In the genomic region with DNA sequence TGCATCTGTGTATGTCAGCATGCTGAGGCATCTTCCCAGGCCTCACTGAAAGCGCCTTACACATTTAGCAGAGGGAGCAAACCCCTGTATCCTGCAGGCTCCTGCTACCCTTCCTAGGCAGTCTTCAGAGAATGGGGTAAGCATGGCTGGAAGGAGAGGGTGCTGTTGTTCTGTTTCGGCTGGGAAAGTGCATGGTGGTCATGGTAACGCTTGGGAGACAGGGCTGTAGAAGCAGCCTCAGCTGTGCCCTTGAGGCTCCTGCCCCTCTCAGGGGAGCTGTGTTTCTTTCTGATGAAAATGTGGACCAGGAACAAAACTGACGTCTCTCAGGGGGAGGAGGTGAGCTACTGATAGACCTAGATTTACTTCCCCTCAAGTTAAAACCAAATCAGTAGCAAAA, we compare ENCODE assay signal across 28 mouse cellular contexts. TPM values are rescaled to one million over a fixed set of nuclear protein-coding genes. Genes with fewer than 3 reads are reported as not detected.
DNase-seq lines count a peak whose midpoint lies in the region; ATAC-seq and TF ChIP-seq lines count a peak whose summit lies in the region.
"Had no signal": no experiment of that assay in that cellular context is flagged by ENCODE, and none has a peak within 500 bp of the region (broad histone marks: within the 10 kb centered on the region; RNA-seq: fewer than 3 reads in every experiment).

No protein-coding gene starts in this region.

- no peaks in the 10 kb centered on the region for H3K4me1 ChIP-seq in forebrain, embryonic 13.5 days
- no peaks in the 10 kb centered on the region for H3K4me1 ChIP-seq in forebrain, embryonic 16.5 days (replicated peaks; ENCODE audit: control insufficient read depth, insufficient read depth, low read length)
- H3K4me1 ChIP-seq in hindbrain, embryonic 10.5 days (replicated peaks): peaks cover 11% of the 10 kb centered on the region
- 0 out of 2 replicates have a peak, but pooled peaks cover 7% of the 10 kb centered on the region for H3K4me1 ChIP-seq in hindbrain, embryonic 14.5 days (replicated peaks; ENCODE audit: control insufficient read depth, insufficient read depth, low read length)
- peaks cover 8% of the 10 kb centered on the region for H3K4me1 ChIP-seq in midbrain, embryonic 16.5 days (ENCODE audit: control insufficient read depth, insufficient read depth, low read length)
- no peaks in the 10 kb centered on the region for H3K4me1 ChIP-seq in midbrain, embryonic 11.5 days (ENCODE audit: control insufficient read depth, insufficient read depth, low read length)
- H3K4me1 ChIP-seq in forebrain, postnatal 0 days (ENCODE audit: insufficient read depth): no peaks in the 10 kb centered on the region
- H3K4me1 ChIP-seq: embryonic facial prominence, embryonic 12.5 days; intestine, embryonic 15.5 days; limb, embryonic 10.5 days; liver, embryonic 15.5 days had no signal

- no peak for DNase-seq in hindbrain, embryonic 10.5 days (ENCODE audit: low spot score)
- no peak for DNase-seq in hindbrain, embryonic 14.5 days (ENCODE audit: low spot score)
- DNase-seq in midbrain, embryonic 11.5 days (ENCODE audit: low spot score, missing footprints): no peak
- DNase-seq in forebrain, postnatal 0 days: peak; percentile 40
- DNase-seq in left cerebral cortex, adult 8-10 months (ENCODE audit: low spot score in 2 of 2): no peak
- DNase-seq: adrenal gland, postnatal 36 days; cerebellum, adult 18-20 months; cerebellum, postnatal 14 days; gastrocnemius, postnatal 36 days; heart, postnatal 4 days; kidney, adult 9 months; kidney, postnatal 14 days; liver; right cerebral cortex, postnatal 14 days; thymus, adult 2 months; thymus, postnatal 4 days had no signal

- TF ChIP-seq CTCF in forebrain, postnatal 0 days (IDR thresholded peaks at IDR 0.05; ENCODE audit: low read depth): 0 out of 2 replicates have a peak, but pooled peaks have one; percentile 0

- H3K4me3 ChIP-seq in forebrain, embryonic 13.5 days: no peak overlapping the region
- H3K4me3 ChIP-seq in forebrain, embryonic 16.5 days (replicated peaks; ENCODE audit: low read length): no peak overlapping the region
- no peak overlapping the region for H3K4me3 ChIP-seq in hindbrain, embryonic 10.5 days
- H3K4me3 ChIP-seq in hindbrain, embryonic 14.5 days (replicated peaks; ENCODE audit: low read length): no peak overlapping the region
- H3K4me3 ChIP-seq in midbrain, embryonic 16.5 days (ENCODE audit: low read depth, low read length): no peak overlapping the region
- no peak overlapping the region for H3K4me3 ChIP-seq in midbrain, embryonic 11.5 days (ENCODE audit: low read depth, low read length)
- H3K4me3 ChIP-seq in forebrain, postnatal 0 days (ENCODE audit: low read depth, low read length): no peak overlapping the region
- H3K4me3 ChIP-seq: embryonic facial prominence, embryonic 12.5 days; heart, embryonic 15.5 days; intestine, embryonic 15.5 days; limb, embryonic 10.5 days; liver, embryonic 15.5 days; lung, embryonic 15.5 days; myocyte had no signal

- 42% methylated on average over 4 of the region's 4 CpGs for WGBS in forebrain, embryonic 13.5 days
- 44% methylated on average over 4 of the region's 4 CpGs for WGBS in forebrain, embryonic 16.5 days
- WGBS in hindbrain, embryonic 10.5 days: 57% methylated on average over 4 of the region's 4 CpGs
- 46% methylated on average over 4 of the region's 4 CpGs for WGBS in hindbrain, embryonic 14.5 days
- WGBS in midbrain, embryonic 16.5 days: 36% methylated on average over 4 of the region's 4 CpGs
- 49% methylated on average over 4 of the region's 4 CpGs for WGBS in midbrain, embryonic 11.5 days
- WGBS in forebrain, postnatal 0 days: 42% methylated on average over 4 of the region's 4 CpGs

- no peaks in the 10 kb centered on the region for H3K27me3 ChIP-seq in forebrain, embryonic 13.5 days
- H3K27me3 ChIP-seq in forebrain, embryonic 16.5 days (replicated peaks; ENCODE audit: control insufficient read depth, insufficient read depth, low read length): no peaks in the 10 kb centered on the region
- H3K27me3 ChIP-seq in hindbrain, embryonic 10.5 days (ENCODE audit: insufficient read depth, poor library complexity, severe bottlenecking): no peaks in the 10 kb centered on the region
- no peaks in the 10 kb centered on the region for H3K27me3 ChIP-seq in hindbrain, embryonic 14.5 days (ENCODE audit: control insufficient read depth, insufficient read depth, low read length)
- no peaks in the 10 kb centered on the region for H3K27me3 ChIP-seq in midbrain, embryonic 16.5 days (ENCODE audit: control insufficient read depth, insufficient read depth, low read depth, low read length)
- H3K27me3 ChIP-seq in midbrain, embryonic 11.5 days (ENCODE audit: control insufficient read depth, insufficient read depth, low read length): no peaks in the 10 kb centered on the region
- H3K27me3 ChIP-seq in forebrain, postnatal 0 days (ENCODE audit: insufficient read depth, low read length): no peaks in the 10 kb centered on the region
- H3K27me3 ChIP-seq: embryonic facial prominence, embryonic 12.5 days; heart, embryonic 15.5 days; intestine, embryonic 15.5 days; liver, embryonic 15.5 days; lung, embryonic 15.5 days had no signal

- no peak overlapping the region for H3K27ac ChIP-seq in forebrain, embryonic 13.5 days
- H3K27ac ChIP-seq in forebrain, embryonic 16.5 days (ENCODE audit: low read length): no peak overlapping the region
- H3K27ac ChIP-seq in hindbrain, embryonic 10.5 days: peak overlapping the region; percentile 59; the same call in 1 of the 2 replicates
- H3K27ac ChIP-seq in hindbrain, embryonic 14.5 days: no peak overlapping the region
- H3K27ac ChIP-seq in midbrain, embryonic 16.5 days (ENCODE audit: low read length): peak overlapping the region; percentile 33; the same call in 1 of the 2 replicates
- H3K27ac ChIP-seq in midbrain, embryonic 11.5 days (ENCODE audit: low read depth, low read length): no peak overlapping the region
- 0 out of 2 replicates have a peak overlapping the region, but pooled peaks have one; percentile 4 for H3K27ac ChIP-seq in forebrain, postnatal 0 days (ENCODE audit: low read depth, low read length)
- H3K27ac ChIP-seq: embryonic facial prominence, embryonic 12.5 days; heart, embryonic 15.5 days; intestine, embryonic 15.5 days; limb, embryonic 10.5 days; liver, embryonic 15.5 days; lung, embryonic 15.5 days; stomach, postnatal 0 days had no signal

- H3K36me3 ChIP-seq in forebrain, embryonic 13.5 days (ENCODE audit: poor library complexity, severe bottlenecking): no peaks in the 10 kb centered on the region
- no peaks in the 10 kb centered on the region for H3K36me3 ChIP-seq in forebrain, embryonic 16.5 days (ENCODE audit: control insufficient read depth, insufficient read depth)
- no peaks in the 10 kb centered on the region for H3K36me3 ChIP-seq in hindbrain, embryonic 10.5 days
- H3K36me3 ChIP-seq in hindbrain, embryonic 14.5 days (replicated peaks; ENCODE audit: control insufficient read depth, insufficient read depth): no peaks in the 10 kb centered on the region
- H3K36me3 ChIP-seq in midbrain, embryonic 16.5 days (ENCODE audit: control insufficient read depth, insufficient read depth, low read length): no peaks in the 10 kb centered on the region
- no peaks in the 10 kb centered on the region for H3K36me3 ChIP-seq in midbrain, embryonic 11.5 days (ENCODE audit: control insufficient read depth, insufficient read depth, low read length)
- no peaks in the 10 kb centered on the region for H3K36me3 ChIP-seq in forebrain, postnatal 0 days (ENCODE audit: insufficient read depth)
- H3K36me3 ChIP-seq: embryonic facial prominence, embryonic 12.5 days; heart, embryonic 15.5 days; intestine, embryonic 15.5 days; limb, embryonic 10.5 days; liver, embryonic 15.5 days; lung, embryonic 15.5 days had no signal

- no peak overlapping the region for H3K9ac ChIP-seq in forebrain, embryonic 13.5 days
- no peak overlapping the region for H3K9ac ChIP-seq in forebrain, embryonic 16.5 days (replicated peaks; ENCODE audit: low read depth, low read length)
- no peak overlapping the region for H3K9ac ChIP-seq in hindbrain, embryonic 14.5 days
- H3K9ac ChIP-seq in midbrain, embryonic 16.5 days (ENCODE audit: low read depth, low read length): no peak overlapping the region
- H3K9ac ChIP-seq in midbrain, embryonic 11.5 days (ENCODE audit: low read length): no peak overlapping the region
- no peak overlapping the region for H3K9ac ChIP-seq in forebrain, postnatal 0 days
- H3K9ac ChIP-seq: embryonic facial prominence, embryonic 12.5 days; heart, embryonic 15.5 days; intestine, embryonic 15.5 days; liver, embryonic 15.5 days; lung, embryonic 15.5 days had no signal

- 0 out of 2 replicates have a peak, but pooled peaks have one; percentile 48 for ATAC-seq in forebrain, embryonic 13.5 days
- no peak for ATAC-seq in forebrain, embryonic 16.5 days
- ATAC-seq in hindbrain, embryonic 14.5 days (ENCODE audit: low FRiP score): no peak
- peak; percentile 80 for ATAC-seq in midbrain, embryonic 16.5 days
- no peak for ATAC-seq in midbrain, embryonic 11.5 days (ENCODE audit: low FRiP score)
- ATAC-seq in forebrain, postnatal 0 days: peak; percentile 89
- ATAC-seq: intestine, embryonic 15.5 days had no signal

- 0 out of 2 replicates have a peak, but pooled peaks cover 5% of the 10 kb centered on the region for H3K9me3 ChIP-seq in forebrain, embryonic 13.5 days (replicated peaks)
- no peaks in the 10 kb centered on the region for H3K9me3 ChIP-seq in forebrain, embryonic 16.5 days (ENCODE audit: control insufficient read depth, low read length)
- H3K9me3 ChIP-seq in hindbrain, embryonic 10.5 days: peaks cover 5% of the 10 kb centered on the region; the same call in 1 of the 2 replicates
- H3K9me3 ChIP-seq in hindbrain, embryonic 14.5 days (ENCODE audit: control insufficient read depth, low read length): no peaks in the 10 kb centered on the region
- H3K9me3 ChIP-seq in midbrain, embryonic 16.5 days (replicated peaks; ENCODE audit: control insufficient read depth, low read length, poor library complexity, severe bottlenecking): no peaks in the 10 kb centered on the region
- no peaks in the 10 kb centered on the region for H3K9me3 ChIP-seq in midbrain, embryonic 11.5 days (ENCODE audit: control insufficient read depth, low read length)
- H3K9me3 ChIP-seq in forebrain, postnatal 0 days (ENCODE audit: low read length): no peaks in the 10 kb centered on the region
- H3K9me3 ChIP-seq: embryonic facial prominence, embryonic 12.5 days; heart, embryonic 15.5 days; intestine, embryonic 15.5 days; limb, embryonic 10.5 days; liver, embryonic 15.5 days; lung, embryonic 15.5 days had no signal

- no peak overlapping the region for H3K4me2 ChIP-seq in forebrain, embryonic 13.5 days
- H3K4me2 ChIP-seq in forebrain, embryonic 16.5 days (ENCODE audit: low read length): no peak overlapping the region
- H3K4me2 ChIP-seq in hindbrain, embryonic 14.5 days (replicated peaks): no peak overlapping the region
- no peak overlapping the region for H3K4me2 ChIP-seq in midbrain, embryonic 16.5 days (ENCODE audit: low read length)
- no peak overlapping the region for H3K4me2 ChIP-seq in midbrain, embryonic 11.5 days
- H3K4me2 ChIP-seq in forebrain, postnatal 0 days (ENCODE audit: low read depth): no peak overlapping the region
- H3K4me2 ChIP-seq: embryonic facial prominence, embryonic 12.5 days; heart, embryonic 15.5 days; intestine, embryonic 15.5 days; liver, embryonic 15.5 days; lung, embryonic 15.5 days had no signal

RNA-seq across cellular contexts. Expression of a gene that starts 34.7 kb away (rescaled TPM):
- polyA plus RNA-seq in forebrain, embryonic 13.5 days (2015; fragmentation: Nextera tagmentation; extraction: Ambion mirVana): 0.22 and 0.52 TPM in 2 replicates
- 0.54 and 0.60 TPM in 2 replicates for polyA plus RNA-seq in forebrain, embryonic 16.5 days (2015; fragmentation: Nextera tagmentation; extraction: Ambion mirVana)
- polyA plus RNA-seq in hindbrain, embryonic 10.5 days (2016; fragmentation: Nextera tagmentation; extraction: Ambion mirVana): 0.05 and 0.09 TPM in 2 replicates
- 1.0 TPM in 2 replicates for polyA plus RNA-seq in hindbrain, embryonic 14.5 days (2014; fragmentation: Nextera tagmentation; extraction: Ambion mirVana)
- polyA plus RNA-seq in midbrain, embryonic 16.5 days (2015; fragmentation: Nextera tagmentation; extraction: Ambion mirVana): 0.76 and 1.5 TPM in 2 replicates
- not detected in 2 replicates for polyA plus RNA-seq in midbrain, embryonic 11.5 days (2014; fragmentation: Nextera tagmentation; extraction: Ambion mirVana)
- total RNA-seq in forebrain, postnatal 0 days (2014; rRNA removed): 1.6 and 4.0 TPM in 2 replicates
- polyA plus RNA-seq in forebrain, postnatal 0 days (2015; fragmentation: Nextera tagmentation; extraction: Ambion mirVana): 0.96 and 1.3 TPM in 2 replicates
- 1 to 10 TPM; 2.7 to 5.0 (median 3.4) TPM for total RNA-seq in left cerebral cortex, adult 8-10 months (2022)
- total RNA-seq: adrenal gland, postnatal 36 days had no signal
- polyA plus RNA-seq: embryonic facial prominence, embryonic 12.5 days; limb, embryonic 10.5 days; liver, embryonic 15.5 days had no signal

RNA-seq across cellular contexts. Expression of a gene that starts 45.0 kb away (rescaled TPM):
- polyA plus RNA-seq in forebrain, embryonic 13.5 days (2015; fragmentation: Nextera tagmentation; extraction: Ambion mirVana): not detected in 2 replicates
- not detected in 2 replicates for polyA plus RNA-seq in forebrain, embryonic 16.5 days (2015; fragmentation: Nextera tagmentation; extraction: Ambion mirVana)
- polyA plus RNA-seq in hindbrain, embryonic 10.5 days (2016; fragmentation: Nextera tagmentation; extraction: Ambion mirVana): not detected in 2 replicates
- not detected in 2 replicates for polyA plus RNA-seq in hindbrain, embryonic 14.5 days (2014; fragmentation: Nextera tagmentation; extraction: Ambion mirVana)
- polyA plus RNA-seq in midbrain, embryonic 16.5 days (2015; fragmentation: Nextera tagmentation; extraction: Ambion mirVana): not detected in 2 replicates
- not detected in 2 replicates for polyA plus RNA-seq in midbrain, embryonic 11.5 days (2014; fragmentation: Nextera tagmentation; extraction: Ambion mirVana)
- not detected in 2 replicates for total RNA-seq in forebrain, postnatal 0 days (2014; rRNA removed)
- 0.03 TPM in 1 of 2 replicates, not detected in the other for polyA plus RNA-seq in forebrain, postnatal 0 days (2015; fragmentation: Nextera tagmentation; extraction: Ambion mirVana)
- under 1 TPM; 0.26 to 0.51 (median 0.33) TPM for total RNA-seq in left cerebral cortex, adult 8-10 months (2022)
- total RNA-seq: adrenal gland, postnatal 36 days; gastrocnemius, postnatal 36 days; megakaryocyte-erythroid progenitor cell, adult 5-6 weeks had no signal
- polyA plus RNA-seq: embryonic facial prominence, embryonic 12.5 days; intestine, embryonic 15.5 days; limb, embryonic 10.5 days; liver, embryonic 15.5 days; lung, embryonic 15.5 days; myocyte; stomach, postnatal 0 days; thymus, adult 2 months had no signal

Comparison
In these comparisons a context has a peak if more than half of its experiments do, and no peak if none do; other contexts are left out.
1. ATAC-seq: peak in forebrain, embryonic 13.5 days (single experiment), midbrain, embryonic 16.5 days (single experiment) and forebrain, postnatal 0 days (single experiment); none in forebrain, embryonic 16.5 days (single experiment), hindbrain, embryonic 14.5 days (single experiment) and midbrain, embryonic 11.5 days (single experiment).
2. H3K27ac ChIP-seq: peak in hindbrain, embryonic 10.5 days (single experiment), midbrain, embryonic 16.5 days (single experiment) and forebrain, postnatal 0 days (single experiment); none in forebrain, embryonic 13.5 days (single experiment), forebrain, embryonic 16.5 days (single experiment), hindbrain, embryonic 14.5 days (single experiment) and midbrain, embryonic 11.5 days (single experiment).